Mouse (Mus musculus) CH12.LX (cell line): ENCODE results near the gene Slc16a9. TPM values are rescaled to one million over a fixed set of nuclear protein-coding genes. Genes with fewer than 3 reads are reported as not detected.

Source experiments
- DNase-seq: peaks from one replicate; pipeline ENCODE4 v3.0.0-alpha.2; 2013; ENCODE audit errors: extremely low read depth
- H3K27ac ChIP-seq: 2 replicates; pipeline ENCODE4 v1.5.1; 2012; ENCODE audit warnings: low read depth, mild to moderate bottlenecking, control low read depth, moderate library complexity; ENCODE audit not compliant: insufficient read depth
- H3K27me3 ChIP-seq: replicated peaks from 2 replicates; pipeline ENCODE3; 2012; ENCODE audit warnings: inconsistent platforms
- H3K36me3 ChIP-seq, 2 experiments: replicated peaks in 1 of 2; 2 replicates each; pipeline versions ENCODE3 to v1.6.1; 2012; ENCODE audit warnings: inconsistent platforms in 1 of 2, low read length in 1 of 2, mild to moderate bottlenecking in 1 of 2, mixed read lengths in 1 of 2, moderate library complexity in 1 of 2; ENCODE audit not compliant: control insufficient read depth in 1 of 2, insufficient read depth in 1 of 2
- H3K4me1 ChIP-seq, 2 experiments: 2 replicates each; pipeline ENCODE4 v1.6.1; 2012; ENCODE audit warnings: inconsistent platforms in 1 of 2, moderate library complexity in 1 of 2; ENCODE audit not compliant: insufficient read depth in 2 of 2, control insufficient read depth in 1 of 2
- H3K4me2 ChIP-seq: 2 replicates; pipeline ENCODE4 v1.6.1; 2012; ENCODE audit warnings: low read depth, mild to moderate bottlenecking, control low read depth; ENCODE audit not compliant: poor library complexity, insufficient read depth, severe bottlenecking
- H3K4me3 ChIP-seq, 3 experiments: fragments of 150-350 bp in 1 of 3; sonication (generic) in 1 of 3; replicated peaks in 1 of 3; 2 replicates each; pipeline versions ENCODE3 to v1.5.1; 2011 to 2012; ENCODE audit warnings: low read depth in 2 of 3, low read length in 2 of 3, mild to moderate bottlenecking in 2 of 3, moderate library complexity in 2 of 3, control low read depth in 1 of 3, improper control_type of control experiment in 1 of 3, inconsistent platforms in 1 of 3, mixed read lengths in 1 of 3; ENCODE audit not compliant: poor library complexity in 1 of 3
- H3K79me2 ChIP-seq: replicated peaks from 2 replicates; pipeline ENCODE4 v1.6.1; 2012; ENCODE audit warnings: mild to moderate bottlenecking, moderate library complexity; ENCODE audit not compliant: control insufficient read depth, poor library complexity, insufficient read depth, severe bottlenecking; ENCODE audit errors: extremely low read depth
- H3K9ac ChIP-seq: 2 replicates; pipeline ENCODE4 v1.6.1; 2012; ENCODE audit warnings: low read depth, mild to moderate bottlenecking, control low read depth, moderate library complexity; ENCODE audit not compliant: insufficient read depth
- H3K9me3 ChIP-seq: replicated peaks from 2 replicates; pipeline ENCODE3; 2012; ENCODE audit warnings: low read length, inconsistent platforms, mixed read lengths
- CHD1 ChIP-seq: IDR thresholded peaks from 2 replicates; pipeline ENCODE4 v1.6.1; 2012; ENCODE audit warnings: low read depth, low read length, improper control_type of control experiment, inconsistent platforms
- CHD2 ChIP-seq: IDR thresholded peaks from 2 replicates; pipeline ENCODE4 v1.6.1; 2011; ENCODE audit warnings: low read length, improper control_type of control experiment
- E2F4 ChIP-seq: IDR thresholded peaks from 2 replicates; pipeline ENCODE4 v1.6.1; 2011; ENCODE audit warnings: low read depth, low read length, improper control_type of control experiment; ENCODE audit not compliant: insufficient replicate concordance
- EP300 ChIP-seq: IDR thresholded peaks from 2 replicates; pipeline ENCODE4 v1.6.1; 2011; ENCODE audit warnings: low read length, improper control_type of control experiment
- IRF4 ChIP-seq: IDR thresholded peaks from 2 replicates; pipeline ENCODE4 v1.6.1; 2014; ENCODE audit warnings: low read depth, mild to moderate bottlenecking, inconsistent platforms, low read length, improper control_type of control experiment
- JUN ChIP-seq: IDR thresholded peaks from 2 replicates; pipeline ENCODE4 v1.6.1; 2011; ENCODE audit warnings: low read depth, mild to moderate bottlenecking, low read length, improper control_type of control experiment, moderate library complexity; ENCODE audit not compliant: insufficient read depth
- JUND ChIP-seq: conservative IDR thresholded peaks from 2 replicates; pipeline ENCODE4 v1.6.1; 2011; ENCODE audit warnings: low read depth, low read length, improper control_type of control experiment
- KAT2A ChIP-seq: IDR thresholded peaks from 2 replicates; pipeline ENCODE4 v1.6.1; 2012; ENCODE audit warnings: low read length, improper control_type of control experiment, inconsistent platforms; ENCODE audit not compliant: insufficient replicate concordance
- PAX5 ChIP-seq: IDR thresholded peaks from 2 replicates; pipeline ENCODE4 v1.6.1; 2012; ENCODE audit warnings: low read length, inconsistent platforms, mixed read lengths
- POLR2AphosphoS2 ChIP-seq: IDR thresholded peaks from 2 replicates; pipeline ENCODE4 v1.6.1; 2011; ENCODE audit warnings: low read depth, low read length, improper control_type of control experiment
- RAD21 ChIP-seq: IDR thresholded peaks from 2 replicates; pipeline ENCODE4 v1.6.1; 2011; ENCODE audit warnings: low read depth, mild to moderate bottlenecking, low read length, improper control_type of control experiment, moderate library complexity
- SMC3 ChIP-seq: IDR thresholded peaks from 2 replicates; pipeline ENCODE4 v1.6.1; 2011; ENCODE audit warnings: low read depth, low read length, improper control_type of control experiment
- TBP ChIP-seq: conservative IDR thresholded peaks from 2 replicates; pipeline ENCODE4 v1.6.1; 2011; ENCODE audit warnings: low read depth, low read length, improper control_type of control experiment
- TCF12 ChIP-seq: IDR thresholded peaks from 2 replicates; pipeline ENCODE4 v1.6.1; 2014; ENCODE audit warnings: low read depth, mild to moderate bottlenecking, inconsistent platforms, low read length, improper control_type of control experiment
- USF1 ChIP-seq: IDR thresholded peaks from 2 replicates; pipeline ENCODE4 v1.6.1; 2014; ENCODE audit warnings: low read depth, mild to moderate bottlenecking, inconsistent platforms, low read length, improper control_type of control experiment
- USF2 ChIP-seq: conservative IDR thresholded peaks from 2 replicates; pipeline ENCODE4 v1.6.1; 2011; ENCODE audit warnings: low read depth, low read length, improper control_type of control experiment
- ZKSCAN1 ChIP-seq: IDR thresholded peaks from 2 replicates; pipeline ENCODE4 v1.6.1; 2012; ENCODE audit warnings: low read depth, inconsistent platforms, low read length, improper control_type of control experiment, borderline replicate concordance
- ZNF384 ChIP-seq: IDR thresholded peaks from 2 replicates; pipeline ENCODE4 v1.6.1; 2012; ENCODE audit warnings: low read depth, low read length, improper control_type of control experiment, inconsistent platforms
- dilution Hi-C: fragments of 300-500 bp; cut with MboI; formaldehyde crosslinking; loops from 2 replicates; pipeline ENCODE4 v1.14.3; 2020; ENCODE audit warnings: low sequenced_read_pairs; ENCODE audit not compliant: extremely low pct_unique_long_range_greater_than_20kb, extremely low pct_ligation_motif_present
- in situ Hi-C: fragments of 300-500 bp; cut with MboI; formaldehyde crosslinking; loops from 3 replicates; pipeline ENCODE4 v1.14.3; 2019; ENCODE audit warnings: low sequenced_read_pairs, low pct_ligation_motif_present, low pct_unique_long_range_greater_than_20kb, mixed read lengths
- polyA plus RNA-seq: library from polyadenylated mRNA; unstranded; fragments of >175 nt; gene quantifications from 2 replicates; pipeline ENCODE4 v1.2.1, GENCODE M21; 2012; ENCODE audit warnings: low read depth; ENCODE audit not compliant: insufficient read length
- total RNA-seq, 2 experiments: library from RNA; depleted of rRNA; stranded (reverse); fragments of 300-350 nt in 1 of 2; fragments of >200 nt in 1 of 2; gene quantifications; 2 replicates each; pipeline ENCODE4 v1.2.3; 2012 to 2014

Gene Slc16a9
- total and polyA plus RNA-seq, 3 experiments, result not detected

- Histone ChIP-seq H3K9ac (no peak overlapping the region), H3K4me3 (no peak overlapping the region), H3K4me1 (peaks cover 5 to 17% of the 10 kb centered on the region in 2 experiments; a peak in 2 of 4 replicates), H3K27ac (no peak overlapping the region), H3K4me2 (no peak overlapping the region), H3K36me3 (no peaks in the 10 kb centered on the region), H3K27me3 (peaks cover under 1% of the 10 kb centered on the region), H3K9me3 (no peaks in the 10 kb centered on the region), H3K79me2 (no peaks in the 10 kb centered on the region)
- DNase-seq, result no peak
- dilution Hi-C loops, result no loop called here
- in situ Hi-C loops, result loop anchor here (10.0 to 25.0 kb wide), 5 partner anchors 97 to 830 kb away; no protein-coding TSS in a partner anchor
- no peak for TF ChIP-seq RAD21
- TF ChIP-seq E2F4, result no peak
- no peak for TF ChIP-seq JUN
- no peak for TF ChIP-seq EP300
- TF ChIP-seq JUND, result no peak
- TF ChIP-seq IRF4, result no peak
- no peak for TF ChIP-seq ZKSCAN1
Observed at GRCm38 (mm10) chr10:70292014-70292413, 47.1 kb downstream of the Slc16a9 start.

- H3K79me2 ChIP-seq, result no peaks in the 10 kb centered on the region
- in situ Hi-C loops (loop anchor here (10.0 to 25.0 kb wide), 5 partner anchors 99 to 832 kb away; no protein-coding TSS in a partner anchor), dilution Hi-C loops (no loop called here)
- no peak overlapping the region for H3K9ac ChIP-seq
- H3K27me3 ChIP-seq, result peaks cover 14% of the 10 kb centered on the region
- H3K4me2 ChIP-seq, result no peak overlapping the region
- TF ChIP-seq TBP, result no peak
- TF ChIP-seq TCF12, result no peak
- TF ChIP-seq ZKSCAN1, result no peak
- no peak for TF ChIP-seq USF2
- no peak for TF ChIP-seq JUND
- TF ChIP-seq KAT2A, result no peak
- TF ChIP-seq SMC3, result no peak
- TF ChIP-seq PAX5, result no peak
- no peak for TF ChIP-seq E2F4
- no peak for TF ChIP-seq RAD21
- no peak for TF ChIP-seq CHD1
- TF ChIP-seq USF1, result no peak
- no peak for TF ChIP-seq ZNF384
- TF ChIP-seq CHD2, result no peak
- TF ChIP-seq POLR2AphosphoS2, result no peak
- no peak for DNase-seq
- H3K9me3 ChIP-seq, result no peaks in the 10 kb centered on the region
- no peaks in the 10 kb centered on the region for H3K36me3 ChIP-seq
- no peak overlapping the region for H3K27ac ChIP-seq
- no peak overlapping the region for H3K4me3 ChIP-seq
- peaks cover 2 to 11% of the 10 kb centered on the region in 2 experiments; a peak in 2 of 4 replicates for H3K4me1 ChIP-seq
Observed at GRCm38 (mm10) chr10:70294094-70294493, 49.2 kb downstream of the Slc16a9 start.
